Mouse (Mus musculus): ENCODE measurements around the gene Kcnj6.
"Not testable (repeated sequence)": the region's sequence is repeated elsewhere in the genome, so short reads cannot be mapped to it uniquely, and the experiment has no call there.

Kcnj6 gene

GRCm38 (mm10) chr16:94845996-94846395, 151.5 kb downstream of the Kcnj6 start:
- DNase-seq: no peak

DNA sequence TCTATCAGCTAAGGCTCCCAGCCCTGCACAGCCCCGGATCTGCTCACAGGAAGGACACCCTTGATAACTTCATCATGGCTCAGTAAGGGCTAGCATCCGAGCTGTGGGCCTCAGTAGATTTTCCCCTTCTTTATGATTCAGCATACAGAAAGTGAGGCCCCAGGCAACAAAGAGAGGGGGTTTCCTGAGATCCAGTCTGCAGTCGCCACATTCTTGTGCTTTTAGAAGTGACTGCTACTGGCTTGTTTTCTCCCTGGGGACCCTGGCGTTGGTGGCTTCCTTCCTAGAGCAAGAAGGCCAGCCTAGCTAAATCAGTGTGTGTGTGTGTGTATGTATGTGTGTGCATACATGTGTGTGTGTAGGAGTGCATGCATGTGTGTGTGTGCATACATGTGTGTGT, 152.7 kb downstream of the Kcnj6 start:
- no peak for DNase-seq

DNA sequence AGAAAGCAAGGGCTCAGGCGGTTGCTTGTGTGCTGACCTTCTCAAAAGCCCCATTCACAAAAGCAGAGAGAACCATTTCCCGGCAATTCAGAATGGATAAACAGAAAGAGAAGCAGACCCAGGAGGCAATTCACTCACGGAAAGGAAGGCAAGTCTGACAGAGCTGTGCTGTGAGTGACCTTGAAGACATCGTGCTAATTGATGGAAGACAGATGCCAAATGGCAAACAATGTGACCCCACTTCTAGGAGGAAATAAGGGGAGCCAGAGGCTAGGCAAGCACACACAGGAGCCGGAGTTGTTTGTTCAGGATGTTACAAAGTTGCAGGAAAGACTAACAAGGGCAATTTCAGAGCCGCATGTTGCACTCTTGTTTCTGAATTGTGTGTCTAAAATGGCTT, 158.1 kb downstream of the Kcnj6 start:
- no peak for DNase-seq

DNA sequence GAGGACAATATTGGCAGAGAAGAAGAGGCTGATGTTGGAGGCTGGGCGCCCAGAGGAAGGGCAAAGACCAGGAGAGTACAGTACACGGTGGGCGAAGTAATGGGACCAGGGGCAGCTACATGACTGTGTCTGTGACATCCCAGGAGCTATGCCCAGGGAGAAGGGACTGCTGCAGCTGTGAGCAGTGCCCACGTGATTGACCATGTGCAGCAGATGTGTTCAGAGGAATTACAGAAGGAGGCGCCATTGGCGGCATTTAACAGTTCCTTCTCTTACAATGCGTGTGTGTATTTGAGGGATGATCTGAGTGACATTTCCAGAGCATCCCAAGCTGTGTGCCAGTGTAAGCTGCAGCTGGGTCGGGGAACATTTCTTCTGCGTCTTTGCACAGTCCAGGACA, 159.6 kb downstream of the Kcnj6 start:
- DNase-seq: no peak

GRCm38 (mm10) chr16:94834502-94834901, 163.0 kb downstream of the Kcnj6 start:
- DNase-seq: no peak

- no peak for DNase-seq
Observed at GRCm38 (mm10) chr16:94828166-94828565, 169.3 kb downstream of the Kcnj6 start.

DNA sequence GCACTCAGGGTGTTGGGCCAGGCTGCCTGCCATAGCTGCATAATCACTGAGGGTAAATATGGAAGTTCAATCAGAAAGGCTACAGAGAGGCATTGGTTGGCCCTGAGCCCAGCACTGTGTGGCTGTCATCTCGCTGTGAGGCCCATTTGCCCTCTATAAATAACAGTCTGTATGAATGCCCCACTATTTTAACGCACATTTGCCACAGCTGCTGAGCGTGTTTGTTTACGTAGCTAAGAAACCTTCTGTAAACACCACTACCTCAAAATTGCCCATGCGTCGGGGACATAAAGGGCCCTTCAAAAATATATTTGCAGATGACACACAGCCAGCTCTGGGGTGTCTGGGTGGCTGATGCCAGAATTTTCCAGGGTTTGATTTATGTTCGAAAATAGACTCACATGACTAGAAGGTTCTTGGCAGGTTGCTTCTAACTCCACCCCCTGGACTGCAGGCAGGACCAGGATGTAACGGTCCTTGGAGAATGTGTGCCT, 170.4 kb downstream of the Kcnj6 start:
- DNase-seq: peak; percentile 55

- no peak for DNase-seq
Observed at GRCm38 (mm10) chr16:94825274-94825673, 172.2 kb downstream of the Kcnj6 start.

GRCm38 (mm10) chr16:94822611-94823010, 174.9 kb downstream of the Kcnj6 start:
- no peak for DNase-seq

- no peak for DNase-seq
Observed at GRCm38 (mm10) chr16:94821610-94822009, 175.9 kb downstream of the Kcnj6 start.

DNA sequence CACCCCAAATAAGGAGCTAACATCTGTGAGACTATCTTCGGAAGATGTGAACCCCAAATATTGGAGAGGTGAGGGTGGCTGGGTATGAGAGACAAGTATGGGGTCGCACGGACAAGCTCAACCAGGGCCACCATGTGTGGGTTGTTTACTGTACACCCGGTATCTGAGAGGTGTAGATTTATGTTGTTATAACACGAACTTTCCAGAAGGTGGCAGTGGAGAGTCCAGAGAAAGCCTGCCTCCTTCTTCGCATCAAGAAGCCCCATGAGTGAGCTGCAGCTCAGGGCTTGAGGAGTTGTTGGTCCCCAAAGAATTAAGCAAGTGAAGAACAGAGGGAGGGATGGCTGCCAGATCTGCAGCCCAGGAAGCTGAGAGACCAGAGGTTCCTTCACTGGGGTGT, 181.1 kb downstream of the Kcnj6 start:
- DNase-seq: peak; percentile 74

GRCm38 (mm10) chr16:94815891-94816290, 181.6 kb downstream of the Kcnj6 start:
- DNase-seq: peak; percentile 38

DNA sequence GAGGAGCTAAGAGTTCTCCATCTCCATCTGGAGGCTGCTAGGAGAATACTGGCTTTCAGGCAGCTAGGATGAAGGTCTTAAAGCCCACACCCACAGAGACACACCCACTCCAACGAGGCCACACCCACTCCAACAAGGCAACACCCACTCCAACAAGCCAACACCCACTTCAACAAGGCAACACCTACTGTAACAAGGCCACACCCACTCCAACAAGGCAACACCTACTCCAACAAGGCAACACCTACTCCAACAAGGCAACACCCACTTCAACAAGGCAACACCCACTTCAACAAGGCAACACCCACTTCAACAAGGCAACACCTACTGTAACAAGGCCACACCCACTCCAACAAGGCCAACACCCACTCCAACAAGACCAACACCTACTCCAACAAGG, 188.2 kb downstream of the Kcnj6 start:
- DNase-seq: not testable (repeated sequence)

DNA sequence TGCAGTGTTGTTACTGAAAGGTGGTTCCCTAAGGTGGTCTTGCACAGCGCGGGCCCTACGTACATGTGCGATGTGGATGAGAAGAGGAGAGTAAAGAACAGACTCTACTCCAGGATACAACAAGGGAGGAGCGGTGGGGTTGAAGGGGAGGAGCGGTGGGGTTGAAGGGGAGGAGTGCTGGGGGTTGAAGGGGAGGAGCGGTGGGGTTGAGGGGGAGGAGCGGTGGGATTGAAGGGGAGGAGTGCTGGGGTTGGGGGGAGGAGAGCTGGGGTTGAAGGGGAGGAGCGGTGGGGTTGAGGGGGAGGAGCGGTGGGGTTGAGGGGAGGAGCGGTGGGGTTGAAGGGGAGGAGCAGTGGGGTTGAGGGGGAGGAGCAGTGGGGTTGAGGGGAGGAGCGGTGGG, 199.3 kb downstream of the Kcnj6 start:
- DNase-seq: no peak

- DNase-seq: no peak
Observed at GRCm38 (mm10) chr16:94797366-94797765, 200.1 kb downstream of the Kcnj6 start.

GRCm38 (mm10) chr16:94793041-94793440, 204.5 kb downstream of the Kcnj6 start:
- DNase-seq: no peak

DNA sequence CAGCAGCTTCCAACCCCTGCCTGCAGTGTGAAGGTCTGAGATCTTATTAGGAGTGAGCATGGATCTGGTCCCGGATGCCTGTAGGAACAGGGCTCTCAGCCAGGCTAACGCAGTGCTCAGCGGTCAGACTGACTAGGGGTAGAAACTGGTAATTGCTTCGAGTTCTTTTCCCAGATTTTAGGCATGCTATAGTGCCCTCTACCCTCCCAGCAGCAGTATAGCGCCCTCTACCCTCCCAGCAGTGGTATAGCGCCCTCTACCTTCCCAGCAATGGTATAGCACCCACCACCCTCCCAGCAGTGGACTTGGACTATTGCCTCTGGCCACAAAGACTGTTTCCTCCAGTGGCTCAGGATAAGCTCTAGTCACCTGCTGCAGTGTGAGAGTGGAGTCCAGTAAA, 207.5 kb downstream of the Kcnj6 start:
- peak; percentile 55 for DNase-seq

- DNase-seq: no peak
Observed at GRCm38 (mm10) chr16:94788716-94789115, 208.8 kb downstream of the Kcnj6 start.

- peak; percentile 80 for DNase-seq
Observed at GRCm38 (mm10) chr16:94788165-94788564, 209.3 kb downstream of the Kcnj6 start.

DNA sequence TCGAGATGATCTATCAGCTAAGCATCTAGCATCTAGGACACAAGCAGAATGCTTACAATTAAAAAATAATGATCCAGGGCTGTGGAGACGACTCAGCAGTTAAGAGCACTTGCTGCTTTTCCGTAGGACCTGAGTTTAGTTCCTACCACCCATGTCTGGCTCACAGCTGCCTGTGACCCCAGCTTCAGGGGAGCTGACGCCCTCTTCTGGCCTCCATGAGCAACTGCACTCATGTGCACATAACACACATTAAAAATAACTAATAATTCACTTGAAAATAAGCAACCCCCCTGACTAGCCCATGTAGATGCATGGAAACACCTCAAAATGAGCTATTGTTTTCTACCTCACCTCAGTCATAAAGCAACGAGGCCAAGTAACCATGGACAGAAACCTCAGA, 211.6 kb downstream of the Kcnj6 start:
- no peak for DNase-seq

GRCm38 (mm10) chr16:94783696-94784095, 213.8 kb downstream of the Kcnj6 start:
- DNase-seq: no peak

DNA sequence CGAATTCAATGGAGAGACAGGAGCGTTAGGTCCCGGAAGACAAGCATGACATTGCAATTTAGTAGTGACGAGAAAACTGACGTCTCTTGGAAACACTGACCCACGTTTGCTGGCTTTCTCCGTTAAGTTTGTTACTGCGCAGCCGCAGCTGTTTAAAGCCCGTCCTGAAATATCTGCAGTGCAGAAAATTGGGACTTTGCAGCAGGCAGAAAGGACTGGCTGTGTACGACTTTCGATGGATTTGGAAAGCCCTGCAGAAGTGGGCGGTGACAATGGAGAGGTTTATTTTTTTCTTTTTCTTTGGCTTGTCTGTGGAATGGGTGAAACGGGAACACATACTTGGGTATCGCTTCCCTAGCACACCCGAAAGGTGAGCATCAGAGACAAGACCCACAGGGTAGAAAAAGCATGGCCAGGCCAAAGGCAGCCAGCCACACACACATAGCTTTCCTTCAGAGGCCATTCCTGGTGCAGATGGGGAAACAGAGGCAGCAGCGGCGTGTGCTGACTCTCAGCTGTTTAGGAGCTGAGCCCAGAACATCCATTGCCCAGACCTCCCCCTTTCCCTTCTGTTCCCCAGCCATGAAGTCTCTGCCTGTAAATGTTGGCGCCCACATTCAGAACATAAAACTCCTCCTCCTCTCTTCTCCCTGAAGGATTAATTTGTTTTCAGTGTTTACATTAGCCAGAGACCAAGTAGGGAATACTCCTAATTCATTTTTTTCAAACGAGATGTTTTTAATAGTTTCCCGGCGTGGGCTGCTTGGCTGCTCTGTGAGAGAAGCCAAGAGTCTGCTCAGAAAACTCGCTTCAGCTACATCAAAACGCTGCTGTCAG, 215.2 kb downstream of the Kcnj6 start:
- peak; percentile 25 for DNase-seq

DNA sequence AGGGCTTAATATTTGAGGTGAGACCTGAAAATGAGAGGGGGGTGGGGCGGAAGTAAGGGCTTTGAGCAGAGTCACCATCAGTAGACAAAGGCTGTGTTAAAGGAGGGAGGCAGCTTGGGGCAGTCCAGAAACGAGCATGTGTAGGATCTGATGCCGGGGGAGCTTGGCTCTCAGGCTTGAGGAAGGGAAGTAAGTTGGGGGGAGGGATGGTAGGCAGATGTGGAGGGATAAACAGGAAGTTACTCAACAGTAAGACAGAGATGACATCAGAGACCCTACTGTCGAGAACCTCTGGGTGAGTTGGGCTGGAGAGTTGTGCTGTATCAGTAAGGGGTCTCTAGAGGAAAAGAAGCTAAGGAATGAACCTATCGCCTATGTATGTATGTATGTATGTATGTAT, 223.6 kb downstream of the Kcnj6 start:
- no peak for DNase-seq

- no peak for DNase-seq
Observed at GRCm38 (mm10) chr16:94767606-94768005, 229.9 kb downstream of the Kcnj6 start.

DNA sequence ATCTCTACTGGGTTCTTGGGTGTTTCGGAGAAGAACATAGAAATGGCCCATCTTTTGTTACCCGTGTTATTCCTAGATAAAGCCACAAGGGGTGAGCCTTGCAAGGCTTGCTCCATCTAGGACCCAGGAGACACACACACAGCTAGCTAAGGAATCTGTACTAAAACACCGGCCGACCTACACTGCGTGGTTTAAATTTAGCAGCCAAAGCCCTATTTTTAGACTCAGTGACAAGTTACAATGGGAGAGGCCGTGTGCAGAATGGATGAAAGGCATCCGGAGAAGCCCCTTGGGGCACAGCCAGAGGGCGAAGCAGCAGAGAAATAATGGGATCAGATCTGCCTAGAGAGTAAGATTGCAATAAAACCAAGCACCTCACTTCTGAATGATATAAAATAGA, 232.4 kb downstream of the Kcnj6 start:
- no peak for DNase-seq

All from cerebellum, adult 8-10 months (tissue).